Mouse (Mus musculus) subcutaneous adipose tissue, adult 2 months (tissue): Measurements from ENCODE around the gene Rock2. TPM values are rescaled to one million over a fixed set of nuclear protein-coding genes. Genes with fewer than 3 reads are reported as not detected.

ENCODE experiments used
- polyA plus RNA-seq: library from polyadenylated mRNA; depleted of rRNA; stranded (reverse); fragments of >200 nt; gene quantifications from 2 replicates; pipeline ENCODE4 v1.2.3, GENCODE M21; 2012; ENCODE audit warnings: low replicate concordance; rRNA removed

Rock2 gene
- polyA plus RNA-seq = 10.1 and 12.9 TPM in 2 replicates

DNA sequence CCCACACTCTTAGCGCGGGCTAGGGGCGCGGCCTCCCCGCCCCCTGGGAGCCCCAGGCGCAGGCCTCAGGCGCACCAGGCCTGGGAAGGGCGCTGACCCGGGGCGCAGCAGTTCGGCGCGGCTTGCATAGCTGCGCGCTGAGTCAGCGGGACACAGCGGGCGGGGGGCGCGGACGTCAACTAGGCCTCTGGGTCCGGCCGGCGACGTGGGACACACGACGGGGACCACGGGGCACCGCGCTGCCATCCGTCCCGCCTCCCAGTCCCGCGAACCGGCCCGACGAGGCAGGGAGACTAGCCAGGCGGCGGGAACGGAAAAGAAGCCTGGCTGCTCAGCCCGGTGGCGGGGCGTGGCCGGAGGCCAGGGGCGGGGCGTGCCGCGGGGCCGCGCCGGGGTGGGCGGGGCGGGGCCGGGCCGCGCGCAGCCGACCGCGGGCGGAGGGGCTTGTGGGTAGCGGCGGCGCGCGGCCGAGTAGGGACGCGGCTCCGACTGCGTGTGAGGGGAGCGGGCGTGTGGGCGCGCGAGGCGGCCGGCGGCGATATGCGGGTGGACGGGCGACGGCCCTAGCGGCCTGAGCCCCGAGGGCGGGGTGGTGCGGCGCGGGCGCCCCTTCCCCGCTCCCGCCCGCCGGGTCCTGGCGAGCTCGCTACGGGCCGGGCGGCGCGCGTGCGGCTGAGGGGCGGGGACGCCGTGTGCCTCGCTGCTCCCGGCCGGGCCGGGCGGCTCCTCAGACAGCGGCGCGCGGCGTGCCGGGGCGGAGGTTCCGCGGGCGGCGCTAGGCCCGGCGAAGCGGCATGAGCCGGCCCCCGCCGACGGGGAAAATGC is at the start of gene Rock2:
Gene Rock2 (plus strand): TSS at position 500 of the 825 bp plus-strand sequence.

DNA sequence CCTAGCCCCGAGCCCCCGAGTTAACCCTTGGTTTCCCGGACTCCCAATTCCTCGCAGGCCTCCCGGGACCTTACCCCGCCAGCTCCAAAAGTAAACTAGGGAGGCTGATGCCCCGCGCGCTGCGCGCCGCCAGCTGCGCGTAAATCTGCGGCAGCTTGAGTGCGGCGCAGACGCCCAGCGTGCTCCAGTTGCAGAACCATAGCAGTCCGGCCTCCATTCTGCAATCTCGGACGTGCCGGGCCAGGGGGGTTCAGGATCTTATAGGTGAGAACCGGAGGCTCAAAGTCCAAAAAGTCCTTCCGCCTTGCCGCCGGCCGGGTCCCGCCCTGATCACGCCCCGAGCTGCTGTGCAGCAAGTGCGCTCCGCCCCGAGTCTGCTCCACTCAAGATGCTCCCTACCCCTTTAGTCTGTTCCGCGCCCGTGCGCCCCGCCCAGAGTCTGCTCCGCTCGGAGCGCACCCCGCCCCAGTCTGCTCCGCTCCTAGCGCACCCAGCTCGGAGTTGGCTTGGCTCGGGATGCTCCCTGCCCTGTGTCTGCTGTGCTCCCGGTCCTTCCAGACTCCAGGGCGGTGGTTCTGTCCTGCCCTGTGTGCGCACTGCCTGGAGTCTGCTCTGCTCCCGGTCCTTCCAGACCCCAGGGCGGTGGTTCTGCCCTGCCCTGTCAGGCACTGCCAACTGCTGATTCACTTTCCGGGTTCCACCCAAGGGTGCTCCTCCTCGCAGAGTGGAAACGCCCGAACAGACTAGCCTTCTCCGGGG is 105.2 kb downstream of the Rock2 start, which contains the start of gene Pqlc3:
Gene Pqlc3 (minus strand): TSS at position 670 of the 759 bp plus-strand sequence.

DNA sequence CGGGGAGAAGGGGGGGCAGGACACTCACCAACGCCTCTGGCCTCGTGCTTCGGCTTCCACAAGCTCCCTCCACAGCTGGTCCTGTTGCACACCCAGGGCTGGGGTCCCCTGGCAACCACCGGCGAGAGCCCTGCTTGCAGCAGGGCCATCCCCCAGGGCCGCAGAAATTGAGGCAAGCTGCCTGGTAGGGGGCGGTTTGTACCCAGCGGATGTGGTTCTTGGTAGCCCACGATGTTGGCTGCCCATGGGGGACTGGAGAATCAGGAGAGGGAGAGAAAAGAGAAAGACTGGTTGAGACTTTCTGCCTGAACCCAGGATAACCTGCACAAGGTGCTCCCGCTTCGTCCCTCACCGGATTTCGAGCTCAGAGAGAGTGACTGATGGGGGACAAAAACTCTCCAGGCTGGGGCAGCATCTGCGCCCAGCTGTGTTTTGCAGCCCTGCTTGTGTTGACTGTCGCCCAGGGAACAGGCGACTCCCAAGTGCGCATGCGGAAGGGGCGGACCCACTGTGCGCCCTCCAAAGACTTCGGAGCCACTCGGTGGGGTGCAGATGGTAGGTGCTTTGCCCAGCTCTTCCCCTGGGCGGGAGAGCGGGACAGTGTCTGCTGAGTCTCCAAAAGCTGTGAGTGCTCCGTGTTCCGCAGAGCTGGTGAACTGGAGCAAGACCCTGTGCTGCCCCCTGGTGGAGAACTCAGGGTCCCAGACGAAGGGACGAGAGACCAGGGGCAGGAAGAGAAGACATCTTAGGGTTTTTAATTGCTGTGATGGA is 116.6 kb downstream of the Rock2 start, which contains the start of gene 2410004P03Rik:
Gene 2410004P03Rik (minus strand): TSS at position 628 of the 771 bp plus-strand sequence.

Other genes with a start within 250 kb of the Rock2 start
- 7.5 and 34.7 TPM in 2 replicates for gene Ntsr2, start 241.5 kb upstream of the Rock2 start, polyA plus RNA-seq
- 0.57 and 26.9 TPM in 2 replicates for gene Greb1, start 94.0 kb upstream of the Rock2 start, polyA plus RNA-seq
- 21.6 and 26.9 TPM in 2 replicates for gene E2f6, start 83.9 kb upstream of the Rock2 start, polyA plus RNA-seq
- gene Pqlc3, start 105.5 kb downstream of the Rock2 start, polyA plus RNA-seq = 62.9 and 93.3 TPM in 2 replicates
- 0.42 and 0.51 TPM in 2 replicates for gene 2410004P03Rik, start 116.8 kb downstream of the Rock2 start, polyA plus RNA-seq